ENCODE assay signal across 13 mouse cellular contexts in the genomic region with DNA sequence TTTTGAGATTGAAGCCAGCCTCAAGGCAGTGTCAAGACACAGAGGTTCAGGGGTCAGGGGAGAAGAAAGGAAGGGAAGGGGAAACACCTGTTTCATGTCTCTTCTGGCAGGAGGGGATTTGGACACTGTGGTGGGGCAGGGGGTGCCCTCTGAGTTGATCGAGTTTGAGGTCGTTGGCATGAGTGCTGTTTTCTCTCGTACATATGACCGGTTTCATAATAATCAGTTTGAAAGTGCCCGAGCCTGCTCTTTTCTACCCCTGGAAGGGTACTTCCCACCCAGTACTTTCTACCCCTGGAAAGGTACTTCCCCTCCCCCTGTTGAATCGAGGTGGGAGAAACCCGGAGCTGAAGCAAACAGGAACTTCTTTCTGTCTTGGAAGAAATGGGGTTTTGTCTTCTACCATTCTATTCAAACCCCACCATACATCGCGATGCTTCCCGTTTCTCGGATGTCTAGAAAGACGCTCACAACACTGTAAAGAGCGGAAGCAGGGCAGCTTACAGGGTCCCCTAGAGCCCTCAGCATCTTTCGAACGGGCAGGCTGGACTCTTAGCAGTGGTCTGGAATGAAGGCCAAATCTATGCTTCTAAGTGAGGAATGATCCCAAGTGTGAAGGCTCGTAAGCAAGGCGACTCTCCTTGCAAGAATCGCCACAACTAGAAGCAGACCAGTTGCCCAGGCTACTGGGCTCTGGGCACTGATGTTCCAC. TPM values are rescaled to one million over a fixed set of nuclear protein-coding genes. Genes with fewer than 3 reads are reported as not detected.
A peak's percentile ranks its signal among the peaks of the same experiment; 100 is the strongest.
DNase-seq lines count a peak whose midpoint lies in the region; ATAC-seq and TF ChIP-seq lines count a peak whose summit lies in the region.
"Had no signal": no experiment of that assay in that cellular context is flagged by ENCODE, and none has a peak within 500 bp of the region (broad histone marks: within the 10 kb centered on the region; RNA-seq: fewer than 3 reads in every experiment).

No protein-coding gene starts in this region.

- H3K9me3 ChIP-seq in kidney, embryonic 15.5 days (replicated peaks): no peaks in the 10 kb centered on the region
- H3K9me3 ChIP-seq in hindbrain, postnatal 0 days (ENCODE audit: low read length): no peaks in the 10 kb centered on the region
- H3K9me3 ChIP-seq in stomach, postnatal 0 days (ENCODE audit: control insufficient read depth, low read length): no peaks in the 10 kb centered on the region

- ATAC-seq in kidney, embryonic 15.5 days (replicated peaks; ENCODE audit: low FRiP score): no peak; the same call in 1 of the 2 replicates
- ATAC-seq in hindbrain, postnatal 0 days: peak; percentile 15; the same call in 1 of the 2 replicates
- no peak for ATAC-seq in stomach, postnatal 0 days (ENCODE audit: low FRiP score, low TSS enrichment)

- 0 out of 2 replicates have a peak, but pooled peaks cover 5% of the 10 kb centered on the region for H3K4me1 ChIP-seq in kidney, embryonic 15.5 days
- H3K4me1 ChIP-seq in thymus, adult 2 months (replicated peaks; ENCODE audit: control insufficient read depth, insufficient read depth, low read length): peaks cover 16% of the 10 kb centered on the region
- no peaks in the 10 kb centered on the region for H3K4me1 ChIP-seq in hindbrain, postnatal 0 days (ENCODE audit: insufficient read depth, low read length)
- no peaks in the 10 kb centered on the region for H3K4me1 ChIP-seq in stomach, postnatal 0 days (replicated peaks; ENCODE audit: control insufficient read depth, insufficient read depth)

- TF ChIP-seq POLR2A in thymus, adult 2 months (IDR thresholded peaks at IDR 0.05; ENCODE audit: control insufficient read depth, extremely low read depth, insufficient read depth, low read length, poor library complexity): no peak

- no peak overlapping the region for H3K27ac ChIP-seq in kidney, embryonic 15.5 days
- H3K27ac ChIP-seq in thymus, adult 2 months (ENCODE audit: control insufficient read depth, insufficient read depth, low read length): peak overlapping the region; percentile 8; the same call in 1 of the 2 replicates
- no peak overlapping the region for H3K27ac ChIP-seq in hindbrain, postnatal 0 days
- H3K27ac ChIP-seq in stomach, postnatal 0 days (replicated peaks): no peak overlapping the region

- H3K4me2 ChIP-seq in kidney, embryonic 15.5 days: peak overlapping the region; percentile 57
- H3K4me2 ChIP-seq in hindbrain, postnatal 0 days (ENCODE audit: low read depth, low read length): no peak overlapping the region
- H3K4me2 ChIP-seq in stomach, postnatal 0 days (replicated peaks; ENCODE audit: low read depth): peak overlapping the region; percentile 36; the same call in 1 of the 2 replicates

- no peak overlapping the region for H3K4me3 ChIP-seq in kidney, embryonic 15.5 days (replicated peaks)
- no peak overlapping the region for H3K4me3 ChIP-seq in thymus, adult 2 months (ENCODE audit: control insufficient read depth, insufficient read depth, low read length)
- H3K4me3 ChIP-seq in hindbrain, postnatal 0 days (ENCODE audit: low read length): no peak overlapping the region
- no peak overlapping the region for H3K4me3 ChIP-seq in stomach, postnatal 0 days (ENCODE audit: low read depth, low read length)

- H3K27me3 ChIP-seq in kidney, embryonic 15.5 days: no peaks in the 10 kb centered on the region
- H3K27me3 ChIP-seq in thymus, adult 2 months (ENCODE audit: control insufficient read depth, insufficient read depth, low read length): no peaks in the 10 kb centered on the region
- no peaks in the 10 kb centered on the region for H3K27me3 ChIP-seq in hindbrain, postnatal 0 days (ENCODE audit: insufficient read depth, low read length)
- no peaks in the 10 kb centered on the region for H3K27me3 ChIP-seq in stomach, postnatal 0 days (ENCODE audit: control insufficient read depth, insufficient read depth, low read length)

- DNase-seq in kidney, postnatal 10 days: no peak
- DNase-seq in thymus, adult 2 months: no peak
- no peak for DNase-seq in thymus, postnatal 14 days
- DNase-seq in hindbrain, postnatal 0 days (ENCODE audit: low spot score): no peak
- DNase-seq in stomach, postnatal 0 days (ENCODE audit: low spot score): no peak
- DNase-seq in gastrocnemius, adult 8-10 months (ENCODE audit: low spot score in 2 of 2): no peak
- no peak for DNase-seq in lung, postnatal 14 days

- H3K9ac ChIP-seq in kidney, embryonic 15.5 days: no peak overlapping the region
- no peak overlapping the region for H3K9ac ChIP-seq in hindbrain, postnatal 0 days (replicated peaks; ENCODE audit: low read length)
- no peak overlapping the region for H3K9ac ChIP-seq in stomach, postnatal 0 days (ENCODE audit: low read length)

- no peak for TF ChIP-seq EP300 in stomach, postnatal 0 days (optimal IDR thresholded peaks at IDR 0.05)

- 70% methylated on average over 18 of the region's 18 CpGs for WGBS in kidney, embryonic 15.5 days
- WGBS in thymus, adult 2 months: 56% methylated on average over 18 of the region's 18 CpGs
- 72% methylated on average over 18 of the region's 18 CpGs for WGBS in hindbrain, postnatal 0 days
- WGBS in stomach, postnatal 0 days: 64% methylated on average over 18 of the region's 18 CpGs

- H3K36me3 ChIP-seq in kidney, embryonic 15.5 days: no peaks in the 10 kb centered on the region
- no peaks in the 10 kb centered on the region for H3K36me3 ChIP-seq in thymus, adult 2 months (ENCODE audit: control insufficient read depth, insufficient read depth, low read length)
- H3K36me3 ChIP-seq in hindbrain, postnatal 0 days (ENCODE audit: insufficient read depth, low read length): no peaks in the 10 kb centered on the region
- no peaks in the 10 kb centered on the region for H3K36me3 ChIP-seq in stomach, postnatal 0 days (ENCODE audit: control insufficient read depth, insufficient read depth, low read length)

- no peak for TF ChIP-seq CTCF in thymus, adult 2 months (IDR thresholded peaks at IDR 0.05; ENCODE audit: borderline replicate concordance, control insufficient read depth, extremely low read depth, insufficient read depth, low read length, poor library complexity)
- TF ChIP-seq CTCF in hindbrain, postnatal 0 days (IDR thresholded peaks at IDR 0.05; ENCODE audit: low read depth): no peak
- TF ChIP-seq CTCF in stomach, postnatal 0 days (IDR thresholded peaks at IDR 0.05; ENCODE audit: low read depth): no peak

RNA-seq across cellular contexts. Expression of a gene that starts 14.5 kb away (rescaled TPM):
- not detected in 2 replicates for polyA plus RNA-seq in kidney, embryonic 15.5 days (2015; fragmentation: Nextera tagmentation; extraction: Ambion mirVana)
- 0.56 and 0.84 TPM in 2 replicates for polyA plus RNA-seq in thymus, adult 2 months (2012; rRNA removed)
- 0.11 TPM in 1 of 2 replicates, not detected in the other for total RNA-seq in hindbrain, postnatal 0 days (2014; rRNA removed)
- polyA plus RNA-seq in hindbrain, postnatal 0 days (2015; fragmentation: Nextera tagmentation; extraction: Ambion mirVana): 0.15 TPM in 1 of 2 replicates, not detected in the other
- polyA plus RNA-seq in stomach, postnatal 0 days (2015; fragmentation: Nextera tagmentation; extraction: Ambion mirVana): not detected in 2 replicates
- total RNA-seq in gastrocnemius, adult 8-10 months (2022): not detected
- total RNA-seq: common myeloid progenitor, adult 5-6 weeks; gastrocnemius, postnatal 25 days; left cerebral cortex, postnatal 4 days; megakaryocyte progenitor cell, adult 5-6 weeks had no signal
- polyA plus RNA-seq: neural tube, embryonic 14.5 days had no signal

RNA-seq across cellular contexts. Expression of a gene that starts 28.0 kb away (rescaled TPM):
- polyA plus RNA-seq in kidney, embryonic 15.5 days (2015; fragmentation: Nextera tagmentation; extraction: Ambion mirVana): 27.2 and 27.7 TPM in 2 replicates
- polyA plus RNA-seq in thymus, adult 2 months (2012; rRNA removed): 8.3 and 8.4 TPM in 2 replicates
- total RNA-seq in hindbrain, postnatal 0 days (2014; rRNA removed): 4.1 and 4.2 TPM in 2 replicates
- 11.7 and 12.8 TPM in 2 replicates for polyA plus RNA-seq in hindbrain, postnatal 0 days (2015; fragmentation: Nextera tagmentation; extraction: Ambion mirVana)
- polyA plus RNA-seq in stomach, postnatal 0 days (2015; fragmentation: Nextera tagmentation; extraction: Ambion mirVana): 12.4 and 15.7 TPM in 2 replicates
- total RNA-seq in gastrocnemius, adult 8-10 months (2022): 1 to 10 TPM; 3.8 to 4.7 (median 4.5) TPM

RNA-seq across cellular contexts. Expression of a gene that starts 34.7 kb away (rescaled TPM):
- polyA plus RNA-seq in kidney, embryonic 15.5 days (2015; fragmentation: Nextera tagmentation; extraction: Ambion mirVana): 12.6 and 15.3 TPM in 2 replicates
- 162 and 169 TPM in 2 replicates for polyA plus RNA-seq in thymus, adult 2 months (2012; rRNA removed)
- total RNA-seq in hindbrain, postnatal 0 days (2014; rRNA removed): 3.3 and 8.5 TPM in 2 replicates
- 3.7 and 4.4 TPM in 2 replicates for polyA plus RNA-seq in hindbrain, postnatal 0 days (2015; fragmentation: Nextera tagmentation; extraction: Ambion mirVana)
- 18.7 and 25.7 TPM in 2 replicates for polyA plus RNA-seq in stomach, postnatal 0 days (2015; fragmentation: Nextera tagmentation; extraction: Ambion mirVana)
- total RNA-seq in gastrocnemius, adult 8-10 months (2022): 1 to 10 TPM; 3.2 to 5.8 (median 4.4) TPM

RNA-seq across cellular contexts. Expression of a gene that starts 37.9 kb away (rescaled TPM):
- 0.23 TPM in 1 of 2 replicates, not detected in the other for polyA plus RNA-seq in kidney, embryonic 15.5 days (2015; fragmentation: Nextera tagmentation; extraction: Ambion mirVana)
- polyA plus RNA-seq in thymus, adult 2 months (2012; rRNA removed): 0.86 and 0.98 TPM in 2 replicates
- total RNA-seq in hindbrain, postnatal 0 days (2014; rRNA removed): not detected in 2 replicates
- polyA plus RNA-seq in hindbrain, postnatal 0 days (2015; fragmentation: Nextera tagmentation; extraction: Ambion mirVana): not detected in 2 replicates
- polyA plus RNA-seq in stomach, postnatal 0 days (2015; fragmentation: Nextera tagmentation; extraction: Ambion mirVana): 0.17 TPM in 1 of 2 replicates, not detected in the other
- under 1 TPM in 2 of 4 experiments, not detected in 2; 0.34 to 0.48 TPM for total RNA-seq in gastrocnemius, adult 8-10 months (2022)
- total RNA-seq: gastrocnemius, postnatal 25 days; left cerebral cortex, postnatal 4 days had no signal
- polyA plus RNA-seq: neural tube, embryonic 14.5 days had no signal
